Mouse (Mus musculus): Measurements from ENCODE around the gene Pemt. TPM values are rescaled to one million over a fixed set of nuclear protein-coding genes. Genes with fewer than 3 reads are reported as not detected.

Pemt gene
- total and polyA plus RNA-seq, 3 experiments, result 6.9 to 10.5 (median 7.8) TPM

DNA sequence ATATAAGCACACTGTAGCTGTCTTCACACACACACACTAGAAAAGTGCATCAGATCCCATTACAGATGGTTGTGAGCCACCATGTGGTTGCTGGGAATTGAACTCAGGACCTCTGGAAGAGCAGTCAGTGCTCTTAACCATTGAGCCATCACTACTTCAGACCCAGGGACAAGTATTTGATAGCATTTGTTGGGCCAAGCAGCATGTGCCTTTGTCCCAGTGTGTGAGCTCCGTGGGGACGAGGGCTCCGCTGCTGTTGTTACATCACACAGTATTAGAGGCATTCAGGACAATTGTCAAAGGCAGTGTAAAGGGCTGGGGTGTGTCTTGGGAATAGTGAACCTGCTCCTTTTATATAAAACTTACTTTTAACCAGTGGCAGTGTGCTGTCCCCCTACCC lies 109.3 kb downstream of the Pemt start:
- no peak overlapping the region for H3K27ac ChIP-seq (ENCODE audit: insufficient read depth, low read depth)
- TF ChIP-seq ZKSCAN1 (IDR thresholded peaks at IDR 0.05; ENCODE audit: borderline replicate concordance, low read depth, low read length), result no peak
- TF ChIP-seq E2F4 (IDR thresholded peaks at IDR 0.05; ENCODE audit: insufficient replicate concordance, low read depth, low read length), result no peak
- TF ChIP-seq CHD2 (IDR thresholded peaks at IDR 0.05; ENCODE audit: low read length), result no peak
- no peak for TF ChIP-seq ZMIZ1 (IDR thresholded peaks at IDR 0.05; ENCODE audit: low read depth, low read length)
- TF ChIP-seq ZC3H11A (IDR thresholded peaks at IDR 0.05; ENCODE audit: low read depth, low read length), result no peak
- no peak for TF ChIP-seq IRF4 (IDR thresholded peaks at IDR 0.05; ENCODE audit: low read depth, low read length)
- TF ChIP-seq CHD1 (IDR thresholded peaks at IDR 0.05; ENCODE audit: low read depth, low read length), result no peak
- TF ChIP-seq RAD21 (IDR thresholded peaks at IDR 0.05; ENCODE audit: low read depth, low read length), result no peak
- no peak for TF ChIP-seq MAZ (IDR thresholded peaks at IDR 0.05; ENCODE audit: low read depth, low read length)
- no peak for TF ChIP-seq RCOR1 (conservative IDR thresholded peaks at IDR 0.05; ENCODE audit: low read depth, low read length)
- TF ChIP-seq NRF1 (IDR thresholded peaks at IDR 0.05; ENCODE audit: low read depth, low read length), result no peak
- no peak for TF ChIP-seq TCF12 (IDR thresholded peaks at IDR 0.05; ENCODE audit: low read depth, low read length)
- TF ChIP-seq JUND (conservative IDR thresholded peaks at IDR 0.05; ENCODE audit: low read depth, low read length), result no peak
- TF ChIP-seq ZNF384 (IDR thresholded peaks at IDR 0.05; ENCODE audit: low read depth, low read length), result no peak
- no peak for TF ChIP-seq SMC3 (IDR thresholded peaks at IDR 0.05; ENCODE audit: low read depth, low read length)
- TF ChIP-seq UBTF (IDR thresholded peaks at IDR 0.05; ENCODE audit: low read depth, low read length), result no peak
- no peak for TF ChIP-seq MXI1 (IDR thresholded peaks at IDR 0.05; ENCODE audit: low read depth, low read length)
- H3K4me1 ChIP-seq (ENCODE audit: control insufficient read depth in 1 of 2, insufficient read depth in 2 of 2), result peaks cover 4 to 28% of the 10 kb centered on the region in 2 experiments
- H3K79me2 ChIP-seq (replicated peaks; ENCODE audit: control insufficient read depth, extremely low read depth, insufficient read depth, poor library complexity, severe bottlenecking), result no peaks in the 10 kb centered on the region
- no peak overlapping the region for H3K9ac ChIP-seq (ENCODE audit: insufficient read depth, low read depth)
- H3K27me3 ChIP-seq (replicated peaks), result peaks cover 25% of the 10 kb centered on the region
- no peaks in the 10 kb centered on the region for H3K36me3 ChIP-seq (replicated peaks in 1 of 2; ENCODE audit: control insufficient read depth in 1 of 2, insufficient read depth in 1 of 2, low read length in 1 of 2)
- H3K4me2 ChIP-seq (ENCODE audit: insufficient read depth, low read depth, poor library complexity, severe bottlenecking), result no peak overlapping the region
- H3K9me3 ChIP-seq (replicated peaks; ENCODE audit: low read length), result peaks cover 5% of the 10 kb centered on the region
- in situ Hi-C loops (cut with MboI; ENCODE audit: low pct_ligation_motif_present, low pct_unique_long_range_greater_than_20kb, low sequenced_read_pairs) (no loop called here), dilution Hi-C loops (cut with MboI; ENCODE audit: extremely low pct_ligation_motif_present, extremely low pct_unique_long_range_greater_than_20kb, low sequenced_read_pairs) (no loop called here)
- no peak overlapping the region for H3K4me3 ChIP-seq (replicated peaks in 1 of 3; ENCODE audit: low read depth in 2 of 3, low read length in 2 of 3, poor library complexity in 1 of 3)
- no peak for DNase-seq (ENCODE audit: extremely low read depth)

DNA sequence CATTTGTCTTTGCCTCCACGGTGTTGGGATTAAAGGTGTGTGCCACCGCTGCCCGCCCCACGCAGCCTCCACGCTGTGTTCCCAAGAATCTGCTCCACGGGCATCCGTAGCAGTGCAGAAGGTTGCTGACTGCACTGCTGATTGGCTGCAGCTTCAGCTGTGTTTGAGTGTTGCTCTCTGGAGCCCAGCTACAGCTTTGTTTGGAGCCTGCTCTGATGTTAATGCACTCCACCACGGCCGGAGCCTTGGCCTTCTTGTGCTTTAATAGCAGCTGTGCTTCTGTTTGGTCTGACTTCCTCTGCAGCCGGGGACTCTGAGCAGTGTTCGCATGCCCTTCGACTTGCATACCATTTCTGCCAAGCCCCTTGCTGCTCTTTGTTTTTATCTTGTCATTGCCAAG lies 112.3 kb downstream of the Pemt start:
- dilution Hi-C loops (cut with MboI; ENCODE audit: extremely low pct_ligation_motif_present, extremely low pct_unique_long_range_greater_than_20kb, low sequenced_read_pairs), result no loop called here
- no peak overlapping the region for H3K27ac ChIP-seq (ENCODE audit: insufficient read depth, low read depth)

More for the DNA sequence above, 112.3 kb downstream of the Pemt start:
- Histone ChIP-seq H3K4me3 (replicated peaks in 1 of 3; ENCODE audit: low read depth in 2 of 3, low read length in 2 of 3, poor library complexity in 1 of 3) (no peak overlapping the region), H3K4me2 (ENCODE audit: insufficient read depth, low read depth, poor library complexity, severe bottlenecking) (no peak overlapping the region), H3K9ac (ENCODE audit: insufficient read depth, low read depth) (no peak overlapping the region), H3K4me1 (ENCODE audit: control insufficient read depth in 1 of 2, insufficient read depth in 2 of 2) (peaks cover 7 to 24% of the 10 kb centered on the region in 2 experiments), H3K9me3 (replicated peaks; ENCODE audit: low read length) (no peaks in the 10 kb centered on the region), H3K36me3 (replicated peaks in 1 of 2; ENCODE audit: control insufficient read depth in 1 of 2, insufficient read depth in 1 of 2, low read length in 1 of 2) (no peaks in the 10 kb centered on the region), H3K27me3 (replicated peaks) (peaks cover 35% of the 10 kb centered on the region), H3K79me2 (replicated peaks; ENCODE audit: control insufficient read depth, extremely low read depth, insufficient read depth, poor library complexity, severe bottlenecking) (no peaks in the 10 kb centered on the region)
- no peak for DNase-seq (ENCODE audit: extremely low read depth)
- in situ Hi-C loops (cut with MboI; ENCODE audit: low pct_ligation_motif_present, low pct_unique_long_range_greater_than_20kb, low sequenced_read_pairs), result no loop called here
- TF ChIP-seq USF2 (conservative IDR thresholded peaks at IDR 0.05; ENCODE audit: low read depth, low read length) (no peak), EP300 (IDR thresholded peaks at IDR 0.05; ENCODE audit: low read length) (no peak), MAZ (IDR thresholded peaks at IDR 0.05; ENCODE audit: low read depth, low read length) (no peak), UBTF (IDR thresholded peaks at IDR 0.05; ENCODE audit: low read depth, low read length) (no peak), CHD1 (IDR thresholded peaks at IDR 0.05; ENCODE audit: low read depth, low read length) (no peak), PAX5 (IDR thresholded peaks at IDR 0.05; ENCODE audit: low read length) (no peak), ELF1 (IDR thresholded peaks at IDR 0.05; ENCODE audit: low read depth, low read length) (no peak), JUN (IDR thresholded peaks at IDR 0.05; ENCODE audit: insufficient read depth, low read depth, low read length) (no peak), MEF2A (IDR thresholded peaks at IDR 0.05; ENCODE audit: borderline replicate concordance, low read depth, low read length) (no peak), TCF12 (IDR thresholded peaks at IDR 0.05; ENCODE audit: low read depth, low read length) (no peak), IRF4 (IDR thresholded peaks at IDR 0.05; ENCODE audit: low read depth, low read length) (no peak), KAT2A (IDR thresholded peaks at IDR 0.05; ENCODE audit: insufficient replicate concordance, low read length) (no peak), RAD21 (IDR thresholded peaks at IDR 0.05; ENCODE audit: low read depth, low read length) (no peak), BHLHE40 (IDR thresholded peaks at IDR 0.05; ENCODE audit: low read depth, low read length) (no peak), MXI1 (IDR thresholded peaks at IDR 0.05; ENCODE audit: low read depth, low read length) (no peak)

All from CH12.LX (cell line).